Mouse (Mus musculus): ENCODE measurements at regions not wholly inside any gene's neighbourhood (a gene's known extent, or its start where the extent isn't known, plus 50 kb on each side); places are given as distances from the start of the nearest gene placed in this dataset.

GRCm38 (mm10) chr4:87669480-87669879, 363.7 kb downstream of the Mllt3 start:
- ATAC-seq, result no peak
- WGBS, result 35% methylated on average over 1 of the region's 1 CpGs
- Histone ChIP-seq H3K9ac (ENCODE audit: low read depth, low read length) (no peak overlapping the region), H3K36me3 (ENCODE audit: control insufficient read depth, insufficient read depth) (no peaks in the 10 kb centered on the region), H3K27ac (ENCODE audit: low read depth, low read length) (no peak overlapping the region), H3K4me3 (ENCODE audit: low read depth, low read length) (no peak overlapping the region), H3K9me3 (ENCODE audit: control insufficient read depth) (no peaks in the 10 kb centered on the region), H3K4me2 (replicated peaks; ENCODE audit: low read depth) (no peak overlapping the region), H3K4me1 (replicated peaks; ENCODE audit: control insufficient read depth, insufficient read depth, low read length) (no peaks in the 10 kb centered on the region), H3K27me3 (replicated peaks; ENCODE audit: control insufficient read depth, insufficient read depth, low read length) (no peaks in the 10 kb centered on the region)
- no peak for TF ChIP-seq CTCF (IDR thresholded peaks at IDR 0.05; ENCODE audit: low read depth)

GRCm38 (mm10) chr4:87668314-87668713, 364.9 kb downstream of the Mllt3 start:
- Histone ChIP-seq H3K36me3 (ENCODE audit: control insufficient read depth, insufficient read depth) (no peaks in the 10 kb centered on the region), H3K9me3 (ENCODE audit: control insufficient read depth) (no peaks in the 10 kb centered on the region), H3K4me2 (replicated peaks; ENCODE audit: low read depth) (no peak overlapping the region), H3K4me1 (replicated peaks; ENCODE audit: control insufficient read depth, insufficient read depth, low read length) (no peaks in the 10 kb centered on the region), H3K4me3 (ENCODE audit: low read depth, low read length) (no peak overlapping the region), H3K27ac (ENCODE audit: low read depth, low read length) (no peak overlapping the region), H3K27me3 (replicated peaks; ENCODE audit: control insufficient read depth, insufficient read depth, low read length) (no peaks in the 10 kb centered on the region), H3K9ac (ENCODE audit: low read depth, low read length) (no peak overlapping the region)
- TF ChIP-seq CTCF (IDR thresholded peaks at IDR 0.05; ENCODE audit: low read depth), result no peak
- no peak for ATAC-seq
- 37% methylated on average over 3 of the region's 3 CpGs for WGBS

GRCm38 (mm10) chr4:87667556-87668154, 365.5 kb downstream of the Mllt3 start:
- no peak for TF ChIP-seq CTCF (IDR thresholded peaks at IDR 0.05; ENCODE audit: low read depth)
- H3K27ac ChIP-seq (ENCODE audit: low read depth, low read length), result no peak overlapping the region
- no peaks in the 10 kb centered on the region for H3K4me1 ChIP-seq (replicated peaks; ENCODE audit: control insufficient read depth, insufficient read depth, low read length)
- no peak overlapping the region for H3K4me3 ChIP-seq (ENCODE audit: low read depth, low read length)
- H3K27me3 ChIP-seq (replicated peaks; ENCODE audit: control insufficient read depth, insufficient read depth, low read length), result no peaks in the 10 kb centered on the region
- 64% methylated on average over 5 of the region's 5 CpGs for WGBS
- no peak overlapping the region for H3K9ac ChIP-seq (ENCODE audit: low read depth, low read length)
- no peak for ATAC-seq
- no peaks in the 10 kb centered on the region for H3K36me3 ChIP-seq (ENCODE audit: control insufficient read depth, insufficient read depth)
- no peaks in the 10 kb centered on the region for H3K9me3 ChIP-seq (ENCODE audit: control insufficient read depth)
- H3K4me2 ChIP-seq (replicated peaks; ENCODE audit: low read depth), result no peak overlapping the region

GRCm38 (mm10) chr4:87665149-87665548, 368.0 kb downstream of the Mllt3 start:
- H3K4me1 ChIP-seq (replicated peaks; ENCODE audit: control insufficient read depth, insufficient read depth, low read length), result no peaks in the 10 kb centered on the region
- WGBS, result 70% methylated on average over 6 of the region's 6 CpGs

GRCm38 (mm10) chr4:87662876-87663275, 370.3 kb downstream of the Mllt3 start:
- no peaks in the 10 kb centered on the region for H3K9me3 ChIP-seq (ENCODE audit: control insufficient read depth)
- no peak overlapping the region for H3K4me3 ChIP-seq (ENCODE audit: low read depth, low read length)
- no peaks in the 10 kb centered on the region for H3K4me1 ChIP-seq (replicated peaks; ENCODE audit: control insufficient read depth, insufficient read depth, low read length)
- ATAC-seq, result no peak
- no peak overlapping the region for H3K27ac ChIP-seq (ENCODE audit: low read depth, low read length)
- WGBS, result 94% methylated on average over 2 of the region's 2 CpGs
- H3K27me3 ChIP-seq (replicated peaks; ENCODE audit: control insufficient read depth, insufficient read depth, low read length), result no peaks in the 10 kb centered on the region
- no peak for TF ChIP-seq CTCF (IDR thresholded peaks at IDR 0.05; ENCODE audit: low read depth)
- H3K9ac ChIP-seq (ENCODE audit: low read depth, low read length), result no peak overlapping the region
- no peak overlapping the region for H3K4me2 ChIP-seq (replicated peaks; ENCODE audit: low read depth)
- H3K36me3 ChIP-seq (ENCODE audit: control insufficient read depth, insufficient read depth), result no peaks in the 10 kb centered on the region

More at GRCm38 (mm10) chr4:87665149-87665548, 368.0 kb downstream of the Mllt3 start:
- Histone ChIP-seq H3K27me3 (replicated peaks; ENCODE audit: control insufficient read depth, insufficient read depth, low read length) (no peaks in the 10 kb centered on the region), H3K9me3 (ENCODE audit: control insufficient read depth) (no peaks in the 10 kb centered on the region), H3K9ac (ENCODE audit: low read depth, low read length) (no peak overlapping the region), H3K4me3 (ENCODE audit: low read depth, low read length) (no peak overlapping the region), H3K27ac (ENCODE audit: low read depth, low read length) (no peak overlapping the region), H3K4me2 (replicated peaks; ENCODE audit: low read depth) (no peak overlapping the region), H3K36me3 (ENCODE audit: control insufficient read depth, insufficient read depth) (no peaks in the 10 kb centered on the region)
- no peak for ATAC-seq
- no peak for TF ChIP-seq CTCF (IDR thresholded peaks at IDR 0.05; ENCODE audit: low read depth)

DNA sequence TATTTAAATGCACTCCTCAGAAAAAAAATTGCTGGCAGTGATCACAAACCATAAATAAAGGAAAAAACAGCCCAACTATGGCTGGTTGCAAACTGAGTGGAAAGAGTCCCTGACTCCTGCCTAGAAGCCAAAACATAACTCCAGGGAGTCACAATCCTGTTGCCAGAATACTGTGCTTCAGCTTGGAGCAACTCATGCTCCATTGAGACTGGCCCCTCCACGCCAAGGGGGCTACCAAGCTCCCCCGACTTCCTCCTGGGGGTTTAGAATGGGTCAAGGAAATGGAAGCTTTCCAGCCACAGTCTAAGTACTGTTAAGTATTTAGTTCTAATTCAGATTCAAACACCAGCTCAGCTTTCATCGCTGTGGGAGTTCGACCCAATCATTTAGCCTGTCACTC, 374.8 kb downstream of the Mllt3 start:
- Histone ChIP-seq H3K36me3 (ENCODE audit: control insufficient read depth, insufficient read depth) (no peaks in the 10 kb centered on the region), H3K9ac (ENCODE audit: low read depth, low read length) (no peak overlapping the region), H3K4me2 (replicated peaks; ENCODE audit: low read depth) (no peak overlapping the region), H3K4me1 (replicated peaks; ENCODE audit: control insufficient read depth, insufficient read depth, low read length) (no peaks in the 10 kb centered on the region), H3K27me3 (replicated peaks; ENCODE audit: control insufficient read depth, insufficient read depth, low read length) (no peaks in the 10 kb centered on the region), H3K9me3 (ENCODE audit: control insufficient read depth) (no peaks in the 10 kb centered on the region), H3K27ac (ENCODE audit: low read depth, low read length) (no peak overlapping the region), H3K4me3 (ENCODE audit: low read depth, low read length) (no peak overlapping the region)
- no peak for TF ChIP-seq CTCF (IDR thresholded peaks at IDR 0.05; ENCODE audit: low read depth)
- WGBS, result 41% methylated on average over 4 of the region's 4 CpGs
- no peak for ATAC-seq

DNA sequence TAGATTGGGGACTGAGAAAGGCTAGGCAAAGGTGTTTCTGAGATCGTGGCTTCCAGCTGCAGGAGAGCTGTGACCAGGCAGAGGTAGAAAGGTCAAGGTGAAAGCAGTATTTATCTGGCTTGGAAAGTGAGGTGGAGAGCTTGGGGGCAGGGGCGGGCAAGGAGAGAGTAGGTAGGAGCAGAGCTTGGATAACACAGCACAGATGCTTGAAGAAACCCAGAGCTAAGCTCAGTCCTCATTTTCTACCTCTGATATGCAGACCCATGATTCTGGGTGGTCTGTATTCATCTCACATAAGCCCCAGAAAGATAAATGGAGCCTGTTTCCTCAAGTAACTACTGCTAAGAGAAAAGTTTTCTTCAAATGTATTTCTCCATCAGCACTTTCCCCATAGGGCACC, 375.3 kb downstream of the Mllt3 start:
- no peak overlapping the region for H3K4me2 ChIP-seq (replicated peaks; ENCODE audit: low read depth)
- H3K4me3 ChIP-seq (ENCODE audit: low read depth, low read length), result no peak overlapping the region
- H3K27ac ChIP-seq (ENCODE audit: low read depth, low read length), result no peak overlapping the region
- TF ChIP-seq CTCF (IDR thresholded peaks at IDR 0.05; ENCODE audit: low read depth), result no peak
- H3K9me3 ChIP-seq (ENCODE audit: control insufficient read depth), result no peaks in the 10 kb centered on the region
- no peak overlapping the region for H3K9ac ChIP-seq (ENCODE audit: low read depth, low read length)
- ATAC-seq, result no peak
- H3K27me3 ChIP-seq (replicated peaks; ENCODE audit: control insufficient read depth, insufficient read depth, low read length), result no peaks in the 10 kb centered on the region
- 30% methylated on average over 2 of the region's 2 CpGs for WGBS
- H3K4me1 ChIP-seq (replicated peaks; ENCODE audit: control insufficient read depth, insufficient read depth, low read length), result no peaks in the 10 kb centered on the region
- H3K36me3 ChIP-seq (ENCODE audit: control insufficient read depth, insufficient read depth), result no peaks in the 10 kb centered on the region
